ENCODE assay signal across 8 mouse cellular contexts in the genomic region with DNA sequence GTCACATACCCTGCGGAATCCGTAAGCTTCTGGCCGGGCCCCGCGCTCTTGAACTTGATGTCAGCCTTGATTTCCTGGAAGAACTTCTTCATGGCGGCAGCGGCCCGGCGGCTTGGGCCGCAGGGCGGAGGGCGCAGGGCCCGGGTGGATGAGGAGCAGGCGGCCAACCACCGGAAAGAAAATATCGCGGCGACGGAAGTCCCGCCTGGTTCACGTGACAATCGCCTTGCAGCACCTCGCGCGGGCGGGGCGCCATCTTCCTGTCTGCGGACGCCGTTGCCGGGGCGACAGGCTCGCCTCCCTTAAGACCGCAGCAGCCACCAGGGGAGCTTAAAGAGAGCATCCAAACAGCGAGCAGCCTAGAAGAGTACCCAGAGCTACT. TPM values are rescaled to one million over a fixed set of nuclear protein-coding genes. Genes with fewer than 3 reads are reported as not detected.
DNase-seq lines count a peak whose midpoint lies in the region; ATAC-seq lines count a peak whose summit lies in the region.

A gene (minus strand): TSS at position 202 of the 382 bp plus-strand sequence.

- H3K27me3 ChIP-seq in intestine, embryonic 14.5 days (replicated peaks; ENCODE audit: control insufficient read depth, insufficient read depth, low read length): no peaks in the 10 kb centered on the region

- H3K4me3 ChIP-seq in intestine, embryonic 14.5 days (ENCODE audit: low read depth, low read length): peak within 1 kb of the TSS; percentile 80

- peak within 1 kb of the TSS; percentile 95 for H3K27ac ChIP-seq in intestine, embryonic 14.5 days (ENCODE audit: low read depth)

- peak; percentile 98 for DNase-seq in adrenal gland, adult (ENCODE audit: inconsistent age in 2 of 2, low spot score in 1 of 2)
- DNase-seq in embryo, embryonic 10.5 days (ENCODE audit: low spot score): peak; percentile 98
- DNase-seq in gastrocnemius, postnatal 25 days: peak; percentile 94
- DNase-seq in intestine, embryonic 14.5 days (ENCODE audit: low spot score): peak; percentile 94
- peak; percentile 98 to 99 for DNase-seq in left cerebral cortex, postnatal 14 days (ENCODE audit: low spot score in 2 of 2)
- peak; percentile 96 for DNase-seq in mesoderm, embryonic 11.5 days (ENCODE audit: low read depth, low spot score)
- peak; percentile 98 for DNase-seq in right cerebral cortex, postnatal 36 days (ENCODE audit: low spot score in 2 of 2)
- DNase-seq in yolk sac, embryonic 10.5 days (ENCODE audit: low spot score): peak; percentile 93

- peaks cover 35% of the 10 kb centered on the region for H3K36me3 ChIP-seq in intestine, embryonic 14.5 days (ENCODE audit: control insufficient read depth, insufficient read depth, low read length)

- peak within 1 kb of the TSS; percentile 73 for H3K9ac ChIP-seq in intestine, embryonic 14.5 days (ENCODE audit: low read length)

- peaks cover 16% of the 10 kb centered on the region; the same call in 1 of the 2 replicates for H3K4me1 ChIP-seq in intestine, embryonic 14.5 days (replicated peaks; ENCODE audit: control insufficient read depth, insufficient read depth, low read length)

- peak within 1 kb of the TSS; percentile 66 for H3K4me2 ChIP-seq in intestine, embryonic 14.5 days (ENCODE audit: low read length)

- intact Hi-C loops in left cerebral cortex, postnatal 14 days (cut with DNase I): loop anchor here (5.0 kb wide), 1 partner anchor 33 kb away; a partner anchor contains a TSS

- H3K9me3 ChIP-seq in intestine, embryonic 14.5 days (ENCODE audit: control insufficient read depth, low read length): no peaks in the 10 kb centered on the region

- peak; percentile 34 for ATAC-seq in intestine, embryonic 14.5 days (replicated peaks; ENCODE audit: low FRiP score, low TSS enrichment, low read depth)

- WGBS in intestine, embryonic 14.5 days: under 1% methylated on average over 35 of the region's 35 CpGs

RNA-seq across cellular contexts. Expression of the gene that starts here (rescaled TPM):
- total RNA-seq in gastrocnemius, postnatal 25 days (2021): 10 to 100 TPM; 42.7 to 46.1 TPM
- 32.3 and 43.4 TPM in 2 replicates for polyA plus RNA-seq in intestine, embryonic 14.5 days (2014; fragmentation: Nextera tagmentation; extraction: Ambion mirVana)
- 10 to 100 TPM; 74.4 to 89.6 TPM for total RNA-seq in left cerebral cortex, postnatal 14 days (2021)

Comparison
In these comparisons a context has a peak if more than half of its experiments do, and no peak if none do; other contexts are left out.
1. Peak in every context shown above with its lines: DNase-seq, ATAC-seq, H3K4me3 ChIP-seq and H3K27ac ChIP-seq.